Mouse (Mus musculus) forebrain, embryonic 10.5 days (tissue): ENCODE measurements around the gene Glul. TPM values are rescaled to one million over a fixed set of nuclear protein-coding genes. Genes with fewer than 3 reads are reported as not detected.
"Not testable (repeated sequence)": the region's sequence is repeated elsewhere in the genome, so short reads cannot be mapped to it uniquely, and the experiment has no call there.

Source experiments
- DNase-seq: peaks from one replicate; pipeline ENCODE4 v3.0.0-alpha.2; 2017; ENCODE audit warnings: low spot score; ENCODE audit errors: extremely low spot score
- H3K27ac ChIP-seq: fragments of 300-500 bp; sonication (generic); 2 replicates; pipeline ENCODE4 v1.5.1; 2016; ENCODE audit warnings: mild to moderate bottlenecking
- H3K27me3 ChIP-seq: fragments of 300-500 bp; sonication (generic); 2 replicates; pipeline ENCODE4 v1.6.1; 2016; ENCODE audit warnings: mild to moderate bottlenecking; ENCODE audit not compliant: poor library complexity, severe bottlenecking
- H3K36me3 ChIP-seq: fragments of 300-500 bp; sonication (generic); replicated peaks from 2 replicates; pipeline ENCODE4 v1.6.1; 2016; ENCODE audit warnings: mild to moderate bottlenecking, moderate library complexity
- H3K4me1 ChIP-seq: fragments of 300-500 bp; sonication (generic); 2 replicates; pipeline ENCODE4 v1.6.1; 2016
- H3K4me3 ChIP-seq: fragments of 300-500 bp; sonication (generic); 2 replicates; pipeline ENCODE4 v1.5.1; 2016; ENCODE audit warnings: mild to moderate bottlenecking, moderate library complexity
- H3K9me3 ChIP-seq: fragments of 300-500 bp; sonication (generic); 2 replicates; pipeline ENCODE4 v1.6.1; 2016; ENCODE audit warnings: mild to moderate bottlenecking, moderate library complexity
- WGBS: fragments of 180-500 bp; shearing (Covaris S2); methylation state at CpG from one replicate; pipeline ENCODE4 v1.1.7; 2016; 5-methylcytosine and 5-hydroxymethylcytosine counted together
- polyA plus RNA-seq: library from polyadenylated mRNA; unstranded; fragments of >200 nt; fragmentation: Nextera tagmentation; extraction: Ambion mirVana; gene quantifications from 2 replicates; pipeline ENCODE4 v1.2.1, GENCODE M21; 2016

Glul gene
- 129 and 136 TPM in 2 replicates for polyA plus RNA-seq

DNA sequence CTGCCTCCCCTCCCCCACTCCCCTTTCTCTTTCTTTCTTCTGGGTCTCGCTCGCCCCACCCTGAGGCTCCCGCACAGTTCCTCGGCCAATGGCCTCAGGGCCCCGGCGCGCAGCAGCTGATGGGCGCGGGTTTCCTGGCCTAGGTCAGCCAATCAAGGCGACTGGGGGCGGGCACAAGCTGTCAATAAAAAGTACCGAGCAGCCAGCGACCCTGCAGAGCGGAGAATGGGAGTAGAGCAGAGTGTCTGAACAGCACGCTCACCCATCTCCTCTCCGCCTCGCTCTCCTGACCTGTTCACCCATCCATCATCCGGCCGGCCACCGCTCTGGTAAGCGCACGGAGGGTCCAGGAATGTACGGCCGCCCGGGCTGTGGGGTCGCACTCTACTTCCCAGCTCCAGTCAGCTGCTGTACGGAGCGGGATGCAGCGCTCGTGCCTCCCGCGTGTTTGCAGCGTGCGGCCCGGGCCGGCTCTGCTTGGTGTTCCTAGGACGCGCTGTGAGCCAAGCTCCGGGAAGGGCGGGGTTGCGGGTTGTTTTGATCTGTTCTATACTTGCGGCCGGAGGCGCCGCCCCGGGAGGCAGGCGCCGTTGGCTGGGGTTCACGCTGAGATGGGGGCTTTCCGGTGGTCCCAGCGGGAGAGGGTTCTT lies at the start of gene Glul, which contains the start of gene Teddm2:
Gene Glul, plus strand, starts transcription at position 214 of the 650 bp plus-strand sequence.
Gene Teddm2, minus strand, starts transcription at position 498 of the 650 bp plus-strand sequence.
- under 1% methylated on average over 51 of the region's 51 CpGs for WGBS
- peak; percentile 97 for DNase-seq
- H3K4me3 ChIP-seq = peak within 1 kb of the TSS; percentile 88

GRCm38 (mm10) chr1:153852696-153853095 lies 47.0 kb upstream of the Glul start:
- not testable (repeated sequence) for H3K9me3 ChIP-seq, H3K4me3 ChIP-seq, H3K36me3 ChIP-seq, H3K27me3 ChIP-seq, DNase-seq, H3K4me1 ChIP-seq, H3K27ac ChIP-seq
- WGBS = 88% methylated on average over 7 of the region's 7 CpGs

More for the DNA sequence above, at the start of gene Glul, which contains the start of gene Teddm2:
- Histone ChIP-seq H3K4me1 (peaks cover 61% of the 10 kb centered on the region), H3K36me3 (peaks cover 22% of the 10 kb centered on the region), H3K27me3 (no peaks in the 10 kb centered on the region), H3K27ac (peak within 1 kb of the TSS; percentile 97), H3K9me3 (no peaks in the 10 kb centered on the region)

DNA sequence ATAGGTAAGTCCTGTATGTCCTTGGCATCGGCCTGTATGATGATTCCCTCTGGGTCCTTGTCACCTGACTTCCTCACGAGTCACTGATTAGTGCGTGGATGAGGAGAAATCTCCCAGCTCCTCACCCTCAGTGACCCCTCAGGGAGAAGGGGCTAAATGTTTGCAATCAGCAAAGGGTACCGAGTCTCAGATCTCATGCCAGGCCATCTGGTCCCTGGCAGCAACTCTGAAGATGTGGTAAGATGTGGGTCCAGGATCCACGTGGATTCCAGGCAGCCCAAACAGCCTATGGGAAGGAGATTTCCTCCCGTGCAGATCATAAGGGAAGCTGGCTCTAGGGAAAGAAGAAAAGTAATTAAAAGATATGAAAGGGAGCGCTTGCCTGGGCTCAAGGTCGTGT lies 43.8 kb upstream of the Glul start:
- Histone ChIP-seq H3K27ac (no peak overlapping the region), H3K27me3 (no peaks in the 10 kb centered on the region), H3K9me3 (no peaks in the 10 kb centered on the region), H3K4me1 (no peaks in the 10 kb centered on the region), H3K36me3 (no peaks in the 10 kb centered on the region), H3K4me3 (no peak overlapping the region)
- 87% methylated on average over 8 of the region's 8 CpGs for WGBS
- no peak for DNase-seq

DNA sequence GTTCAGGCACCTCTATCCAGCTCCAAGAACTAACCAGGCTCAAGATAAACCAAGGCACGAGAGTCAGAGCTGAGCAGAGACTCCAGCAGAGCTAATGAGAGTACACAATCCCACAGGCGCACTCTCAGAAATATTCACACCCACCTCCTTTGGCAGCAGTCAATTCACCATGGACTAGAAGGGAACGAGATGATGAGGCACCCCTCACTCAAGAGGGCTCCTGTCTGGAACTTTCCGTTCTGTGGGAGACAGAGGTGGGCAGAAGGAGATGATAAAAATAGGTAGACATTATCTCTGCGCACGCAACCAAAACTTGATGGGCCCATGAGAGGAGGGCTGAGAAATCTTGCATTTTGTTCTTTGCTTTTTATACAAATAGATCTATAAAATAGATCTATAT lies 25.7 kb upstream of the Glul start, which contains the start of gene Teddm1b:
Gene Teddm1b, plus strand, starts transcription at position 301 of the 400 bp plus-strand sequence.
- no peak within 1 kb of the TSS for H3K4me3 ChIP-seq
- no peaks in the 10 kb centered on the region for H3K36me3 ChIP-seq
- H3K27me3 ChIP-seq = no peaks in the 10 kb centered on the region
- 89% methylated on average over 6 of the region's 6 CpGs for WGBS
- no peaks in the 10 kb centered on the region for H3K4me1 ChIP-seq
- no peak within 1 kb of the TSS for H3K27ac ChIP-seq
- DNase-seq = no peak
- H3K9me3 ChIP-seq = no peaks in the 10 kb centered on the region

GRCm38 (mm10) chr1:153880391-153880790 lies 19.4 kb upstream of the Glul start:
- not testable (repeated sequence) for H3K4me1 ChIP-seq, H3K4me3 ChIP-seq, H3K36me3 ChIP-seq, DNase-seq, H3K9me3 ChIP-seq, H3K27ac ChIP-seq, H3K27me3 ChIP-seq
- 96% methylated on average over 17 of the region's 17 CpGs for WGBS

- DNase-seq = no peak
- H3K27ac ChIP-seq = no peak overlapping the region
- H3K9me3 ChIP-seq = no peaks in the 10 kb centered on the region
- peaks cover 3% of the 10 kb centered on the region for H3K4me1 ChIP-seq
- H3K36me3 ChIP-seq = no peaks in the 10 kb centered on the region
- H3K27me3 ChIP-seq = no peaks in the 10 kb centered on the region; the same call in 1 of the 2 replicates
- WGBS = 53% methylated on average over 17 of the region's 17 CpGs
- no peak overlapping the region for H3K4me3 ChIP-seq
These were observed 13.6 kb upstream of the Glul start for GRCm38 (mm10) chr1:153886024-153886633.

- Histone ChIP-seq H3K9me3 (no peaks in the 10 kb centered on the region), H3K4me1 (peaks cover 5% of the 10 kb centered on the region), H3K36me3 (no peaks in the 10 kb centered on the region), H3K4me3 (no peak overlapping the region), H3K27ac (no peak overlapping the region), H3K27me3 (peaks cover 5% of the 10 kb centered on the region; the same call in 1 of the 2 replicates)
- no peak for DNase-seq
- 94% methylated on average over 10 of the region's 10 CpGs for WGBS
These were observed 9.6 kb upstream of the Glul start for GRCm38 (mm10) chr1:153890121-153890520.

GRCm38 (mm10) chr1:153891442-153891841 lies 8.3 kb upstream of the Glul start, which contains the start of gene Teddm1a:
Teddm1a (plus strand) TSS chr1:153891742.
- no peak within 1 kb of the TSS for H3K27ac ChIP-seq
- 72% methylated on average over 4 of the region's 4 CpGs for WGBS
- DNase-seq = no peak
- no peaks in the 10 kb centered on the region for H3K36me3 ChIP-seq
- H3K4me3 ChIP-seq = no peak within 1 kb of the TSS
- peaks cover 7% of the 10 kb centered on the region; the same call in 1 of the 2 replicates for H3K4me1 ChIP-seq
- peaks cover 5% of the 10 kb centered on the region; the same call in 1 of the 2 replicates for H3K27me3 ChIP-seq
- no peaks in the 10 kb centered on the region for H3K9me3 ChIP-seq

GRCm38 (mm10) chr1:153893746-153894145 lies 6.0 kb upstream of the Glul start:
- Histone ChIP-seq H3K9me3 (no peaks in the 10 kb centered on the region), H3K36me3 (no peaks in the 10 kb centered on the region), H3K4me3 (no peak overlapping the region), H3K4me1 (peaks cover 15% of the 10 kb centered on the region), H3K27ac (no peak overlapping the region), H3K27me3 (peaks cover 5% of the 10 kb centered on the region; the same call in 1 of the 2 replicates)
- no peak for DNase-seq
- 80% methylated on average over 2 of the region's 2 CpGs for WGBS

DNA sequence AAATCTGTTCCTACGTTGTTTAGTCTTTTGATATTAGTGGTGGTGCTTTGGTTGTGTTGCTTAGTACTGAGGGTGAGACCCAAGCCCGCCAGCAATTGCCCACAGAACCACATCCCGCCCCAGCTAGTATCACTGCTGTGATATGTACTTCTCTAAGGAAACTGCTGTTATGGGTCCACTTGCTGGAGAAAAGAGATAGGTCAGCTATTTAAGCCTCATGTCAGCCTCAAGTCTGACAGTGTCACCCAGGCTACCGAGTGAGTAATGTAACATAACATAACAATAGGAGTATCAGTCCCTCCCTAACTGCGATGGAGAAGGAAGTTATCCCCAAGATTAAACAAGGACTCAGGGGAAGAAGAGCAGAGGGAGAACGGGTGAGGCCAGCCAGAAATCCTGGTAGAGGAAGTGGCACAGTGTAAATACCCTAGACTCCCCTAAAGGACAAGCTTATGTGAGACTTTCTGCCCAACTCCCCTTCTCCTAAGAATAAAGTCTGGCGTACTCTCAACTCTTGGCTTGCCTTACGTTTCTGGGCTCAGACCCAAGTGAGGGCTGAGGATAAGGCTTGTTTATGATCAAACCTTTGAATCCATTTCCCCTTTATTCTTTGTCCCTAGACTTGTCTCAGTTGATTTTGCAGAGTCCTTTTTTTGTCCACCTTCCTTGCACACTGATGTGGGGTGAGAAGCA lies 5.4 kb upstream of the Glul start:
- H3K27ac ChIP-seq = no peak overlapping the region
- H3K4me3 ChIP-seq = no peak overlapping the region
- H3K4me1 ChIP-seq = peaks cover 21% of the 10 kb centered on the region
- WGBS = 78% methylated on average over 8 of the region's 8 CpGs
- peaks cover 5% of the 10 kb centered on the region; the same call in 1 of the 2 replicates for H3K27me3 ChIP-seq
- no peaks in the 10 kb centered on the region for H3K9me3 ChIP-seq
- DNase-seq = no peak
- H3K36me3 ChIP-seq = no peaks in the 10 kb centered on the region

- H3K27ac ChIP-seq = no peak overlapping the region
- peak; percentile 63 for DNase-seq
- no peaks in the 10 kb centered on the region for H3K9me3 ChIP-seq
- no peak overlapping the region for H3K4me3 ChIP-seq
- WGBS = 36% methylated on average over 5 of the region's 5 CpGs
- H3K27me3 ChIP-seq = peaks cover 5% of the 10 kb centered on the region; the same call in 1 of the 2 replicates
- peaks cover 24% of the 10 kb centered on the region for H3K4me1 ChIP-seq
- H3K36me3 ChIP-seq = no peaks in the 10 kb centered on the region
These were observed 4.8 kb upstream of the Glul start for GRCm38 (mm10) chr1:153894979-153895378.

DNA sequence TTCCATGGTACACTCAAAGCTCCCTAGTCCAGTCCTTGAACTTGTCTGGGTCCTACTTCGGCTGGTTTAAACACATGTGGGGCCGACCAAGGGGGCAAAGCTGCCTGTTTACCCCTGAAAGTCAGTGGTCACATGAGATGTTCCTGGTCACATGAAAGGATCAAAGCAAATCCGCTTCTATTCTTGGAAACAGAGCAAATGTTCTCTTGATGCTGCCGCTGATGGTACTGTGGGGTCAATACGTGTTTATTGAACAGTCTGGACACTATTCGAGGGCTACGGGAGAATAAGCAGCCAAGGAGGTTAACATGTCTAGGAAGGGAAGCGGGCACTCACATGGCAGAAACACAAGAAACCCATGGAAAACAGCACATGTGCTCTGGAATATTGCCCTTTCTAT lies 2.5 kb upstream of the Glul start:
- Histone ChIP-seq H3K4me3 (no peak overlapping the region), H3K9me3 (no peaks in the 10 kb centered on the region), H3K27me3 (peaks cover 5% of the 10 kb centered on the region; the same call in 1 of the 2 replicates), H3K27ac (0 out of 2 replicates have a peak overlapping the region, but pooled peaks have one; percentile 3), H3K4me1 (peaks cover 41% of the 10 kb centered on the region), H3K36me3 (no peaks in the 10 kb centered on the region)
- DNase-seq = no peak
- WGBS = 91% methylated on average over 8 of the region's 8 CpGs
